Mouse (Mus musculus) CD4-positive, CD25-positive, alpha-beta regulatory T cell, adult 2 months (primary cell): ENCODE data around the gene Klra4.
"Not testable (repeated sequence)": the region's sequence is repeated elsewhere in the genome, so short reads cannot be mapped to it uniquely, and the experiment has no call there.

ENCODE experiments used
- DNase-seq: peaks from one replicate; pipeline ENCODE4 v3.0.0-alpha.2; 2012; ENCODE audit warnings: low read depth, low spot score

Klra4 gene

GRCm38 (mm10) chr6:130067171-130067570 lies at the start of gene Klra4:
Gene Klra4, minus strand, starts transcription at chr6:130067271.
- DNase-seq = not testable (repeated sequence)

DNA sequence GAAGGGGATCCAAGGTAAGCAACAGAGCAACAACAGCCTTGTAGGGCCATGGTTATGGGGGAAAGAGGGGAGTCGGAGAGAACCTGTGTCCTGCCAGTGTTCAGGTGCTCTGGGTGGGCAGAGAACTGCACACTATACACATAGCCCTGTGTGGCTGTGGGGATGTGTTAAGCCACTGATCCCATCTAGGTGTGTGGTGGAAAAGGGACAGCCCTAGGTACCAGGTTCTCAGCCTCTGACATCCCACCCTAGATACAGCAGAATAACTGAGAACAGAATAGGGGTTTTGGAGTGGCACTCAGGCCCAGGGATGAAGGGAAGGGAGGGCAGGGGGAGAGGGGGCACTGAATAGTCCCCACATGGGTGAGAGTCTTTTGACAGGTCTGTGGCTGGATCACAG lies 43.4 kb upstream of the Klra4 start:
- no peak for DNase-seq

- not testable (repeated sequence) for DNase-seq
Measured at GRCm38 (mm10) chr6:130102743-130103142, 35.7 kb upstream of the Klra4 start.

- DNase-seq = peak; percentile 3
Measured at GRCm38 (mm10) chr6:130092336-130092948, 25.4 kb upstream of the Klra4 start.

- no peak for DNase-seq
Measured at GRCm38 (mm10) chr6:130065196-130065595, 1.9 kb downstream of the Klra4 start.

GRCm38 (mm10) chr6:130035146-130035545 lies 31.9 kb downstream of the Klra4 start:
- not testable (repeated sequence) for DNase-seq

GRCm38 (mm10) chr6:130031493-130032089 lies 35.5 kb downstream of the Klra4 start:
- not testable (repeated sequence) for DNase-seq

GRCm38 (mm10) chr6:130026854-130027253 lies 40.2 kb downstream of the Klra4 start, which contains the start of gene Klra6:
Gene Klra6, minus strand, starts transcription at chr6:130026954.
- no peak for DNase-seq
